Mouse (Mus musculus) myocyte (in vitro differentiated cells): ENCODE results near the gene Crp.

Source experiments
- E2F4 ChIP-seq: IDR thresholded peaks from one replicate; pipeline ENCODE4 v1.6.1; 2011; ENCODE audit warnings: mild to moderate bottlenecking, control low read depth, moderate library complexity; ENCODE audit not compliant: insufficient read depth
- MAX ChIP-seq: IDR thresholded peaks from one replicate; pipeline ENCODE4 v1.6.1; 2011; ENCODE audit warnings: low read depth, mild to moderate bottlenecking, control low read depth
- MYOG ChIP-seq, 3 experiments: IDR thresholded peaks; one replicate each; pipeline ENCODE4 v1.6.1; 2011; ENCODE audit warnings: control low read depth in 2 of 3, low read depth in 2 of 3, mild to moderate bottlenecking in 2 of 3; ENCODE audit not compliant: insufficient read length in 2 of 3, control insufficient read depth in 1 of 3, insufficient read depth in 1 of 3
- POLR2A ChIP-seq: IDR thresholded peaks from one replicate; pipeline ENCODE4 v1.6.1; 2011; ENCODE audit warnings: low read depth, mild to moderate bottlenecking, control low read depth, moderate library complexity; ENCODE audit not compliant: insufficient read length
- POLR2AphosphoS2 ChIP-seq: IDR thresholded peaks from one replicate; pipeline ENCODE4 v1.6.1; 2011; ENCODE audit warnings: low read depth, control low read depth; ENCODE audit not compliant: insufficient read length
- REST ChIP-seq: IDR thresholded peaks from one replicate; pipeline ENCODE4 v1.6.1; 2011; ENCODE audit warnings: mild to moderate bottlenecking, control low read depth, moderate library complexity; ENCODE audit not compliant: insufficient read depth, insufficient read length
- SRF ChIP-seq: IDR thresholded peaks from one replicate; pipeline ENCODE4 v1.6.1; 2011; ENCODE audit warnings: low read depth; ENCODE audit not compliant: control insufficient read depth, insufficient read length
- TCF12 ChIP-seq: IDR thresholded peaks from one replicate; pipeline ENCODE4 v1.6.1; 2011; ENCODE audit warnings: mild to moderate bottlenecking, control low read depth; ENCODE audit not compliant: poor library complexity, insufficient read depth, severe bottlenecking
- TCF3 ChIP-seq: IDR thresholded peaks from one replicate; pipeline ENCODE4 v1.6.1; 2011; ENCODE audit warnings: low read depth, control low read depth; ENCODE audit not compliant: insufficient read length
- USF1 ChIP-seq: IDR thresholded peaks from one replicate; pipeline ENCODE4 v1.6.1; 2011; ENCODE audit warnings: low read depth, mild to moderate bottlenecking, control low read depth, moderate library complexity

DNA sequence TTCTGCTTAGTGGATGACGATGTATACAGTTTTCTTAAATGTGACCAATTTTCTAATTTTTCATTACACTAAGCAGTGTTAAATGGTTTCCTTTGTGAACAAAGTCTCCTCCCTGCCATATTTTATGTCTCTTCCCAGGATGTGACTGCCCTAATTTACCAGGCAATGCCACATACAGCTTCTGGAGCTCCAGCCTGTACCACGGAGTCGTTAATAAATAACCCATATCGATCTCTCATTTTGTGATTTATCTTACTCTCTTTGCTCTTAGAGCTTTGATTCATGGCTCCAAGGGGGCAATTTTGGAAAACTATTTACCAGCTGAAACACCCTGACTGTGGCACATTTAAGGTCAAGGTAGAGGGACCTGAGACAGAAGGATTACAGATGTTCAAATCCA, 8.4 kb downstream of the Crp start:
- TF ChIP-seq MAX, result no peak
- TF ChIP-seq SRF, result no peak
- no peak for TF ChIP-seq POLR2A
- TF ChIP-seq POLR2AphosphoS2, result no peak
- TF ChIP-seq USF1, result no peak
- TF ChIP-seq E2F4, result no peak
- no peak for TF ChIP-seq TCF3
- TF ChIP-seq REST, result no peak
- no peak for TF ChIP-seq MYOG (IDR thresholded peaks at IDR 0.05; ENCODE audit: control insufficient read depth in 1 of 3, insufficient read depth in 1 of 3, insufficient read length in 2 of 3, low read depth in 2 of 3)
- TF ChIP-seq TCF12, result no peak
